Mouse (Mus musculus) embryo, embryonic 11.5 days (tissue): Measurements from ENCODE around the gene Ribc1.

Experiments used
- DNase-seq: peaks from one replicate; pipeline ENCODE4 v3.0.0-alpha.2; 2012; ENCODE audit warnings: low read depth, low spot score

The Ribc1 gene

GRCm38 (mm10) chrX:152016151-152017145 lies at the start of gene Ribc1, which contains the start of gene Smc1a:
Gene Ribc1 (minus strand): TSS chrX:152016295.
Gene Smc1a (plus strand): TSS chrX:152016428.
- peak; percentile 86 for DNase-seq

GRCm38 (mm10) chrX:152065674-152066073 lies 49.6 kb upstream of the Ribc1 start:
- DNase-seq, result no peak

GRCm38 (mm10) chrX:152054094-152054493 lies 38.0 kb upstream of the Ribc1 start:
- no peak for DNase-seq

- no peak for DNase-seq
Measured at GRCm38 (mm10) chrX:152052546-152052945, 36.5 kb upstream of the Ribc1 start.

GRCm38 (mm10) chrX:152047230-152047629 lies 31.1 kb upstream of the Ribc1 start:
- DNase-seq, result no peak

- no peak for DNase-seq
Measured at GRCm38 (mm10) chrX:152039865-152040264, 23.8 kb upstream of the Ribc1 start.

- DNase-seq, result no peak
Measured at GRCm38 (mm10) chrX:152019294-152019693, 3.2 kb upstream of the Ribc1 start.

GRCm38 (mm10) chrX:152017186-152017585 lies 1.1 kb upstream of the Ribc1 start:
- no peak for DNase-seq

- DNase-seq, result no peak
Measured at GRCm38 (mm10) chrX:152015752-152016150, 344 bp downstream of the Ribc1 start.

GRCm38 (mm10) chrX:152007863-152008262 lies 8.2 kb downstream of the Ribc1 start:
- no peak for DNase-seq

- DNase-seq, result no peak
Measured at GRCm38 (mm10) chrX:152002865-152003264, 13.2 kb downstream of the Ribc1 start.

GRCm38 (mm10) chrX:152001737-152002710 lies 14.1 kb downstream of the Ribc1 start, which contains the start of gene Hsd17b10:
Gene Hsd17b10 (plus strand): TSS chrX:152001845.
- peak; percentile 61 for DNase-seq

- DNase-seq, result no peak
Measured at GRCm38 (mm10) chrX:152001182-152001684, 14.9 kb downstream of the Ribc1 start.

- DNase-seq, result no peak
Measured at GRCm38 (mm10) chrX:151999006-151999710, 16.9 kb downstream of the Ribc1 start.
